In genomic region chr14:32871963-32872362, GRCm38 (mm10) we compare ENCODE assay signal across 29 mouse cellular contexts. TPM values are rescaled to one million over a fixed set of nuclear protein-coding genes. Genes with fewer than 3 reads are reported as not detected.
"Had no signal": no experiment of that assay in that cellular context is flagged by ENCODE, and none has a peak within 500 bp of the region (broad histone marks: within the 10 kb centered on the region; RNA-seq: fewer than 3 reads in every experiment).

No protein-coding gene starts in this region.

- H3K9me3 ChIP-seq: liver, embryonic 13.5 days; midbrain, embryonic 12.5 days; neural tube, embryonic 13.5 days; stomach, embryonic 15.5 days had no signal

- H3K27ac ChIP-seq: kidney, postnatal 0 days; layer of hippocampus, adult 2 months; left cerebral cortex, adult 2 months; liver, embryonic 13.5 days; midbrain, embryonic 12.5 days; neural tube, embryonic 13.5 days; stomach, embryonic 15.5 days had no signal

- H3K4me1 ChIP-seq: liver, embryonic 13.5 days; midbrain, embryonic 12.5 days; neural tube, embryonic 13.5 days; stomach, embryonic 15.5 days had no signal

- ATAC-seq: midbrain, embryonic 16.5 days had no signal

- H3K4me3 ChIP-seq: layer of hippocampus, adult 2 months; left cerebral cortex, adult 2 months; liver, embryonic 13.5 days; midbrain, embryonic 12.5 days; myocyte; neural tube, embryonic 13.5 days; stomach, embryonic 15.5 days had no signal

- H3K27me3 ChIP-seq: liver, embryonic 13.5 days; midbrain, embryonic 12.5 days; neural tube, embryonic 13.5 days; stomach, embryonic 15.5 days had no signal

- H3K4me2 ChIP-seq: liver, embryonic 13.5 days; midbrain, embryonic 12.5 days; neural tube, embryonic 13.5 days; stomach, embryonic 15.5 days had no signal

- DNase-seq: kidney, postnatal 25 days; layer of hippocampus, postnatal 36 days; liver, embryonic 13.5 days; lung, adult 2 months; lung, postnatal 14 days; lung, postnatal 4 days; retina, postnatal 1 day; right cerebral cortex, postnatal 25 days; spleen, adult 18-20 months; thymus, adult 18-20 months; thymus, postnatal 36 days had no signal

- H3K36me3 ChIP-seq: liver, embryonic 13.5 days; midbrain, embryonic 12.5 days; neural tube, embryonic 13.5 days; stomach, embryonic 15.5 days had no signal

- H3K9ac ChIP-seq: liver, embryonic 13.5 days; midbrain, embryonic 12.5 days; neural tube, embryonic 13.5 days; stomach, embryonic 15.5 days had no signal

RNA-seq across cellular contexts. Expression of gene Vstm4, which starts 15.4 kb away (rescaled TPM):
- total RNA-seq: megakaryocyte progenitor cell, adult 5-6 weeks; megakaryocyte-erythroid progenitor cell, adult 5-6 weeks; monocyte, adult 5-6 weeks; neutrophil, adult 5-6 weeks had no signal
- polyA plus RNA-seq: myocyte had no signal

RNA-seq across cellular contexts. Expression of gene Fam170b, which starts 38.2 kb away (rescaled TPM):
- total RNA-seq: layer of hippocampus, adult 2 months; layer of hippocampus, postnatal 10 days; layer of hippocampus, postnatal 36 days; left cerebral cortex, adult 2 months; left cerebral cortex, postnatal 10 days; left cerebral cortex, postnatal 36 days; megakaryocyte progenitor cell, adult 5-6 weeks; megakaryocyte-erythroid progenitor cell, adult 5-6 weeks; neutrophil, adult 5-6 weeks had no signal
- polyA plus RNA-seq: large intestine, adult 2 months; limb, embryonic 11.5 days; limb, embryonic 14.5 days; liver, embryonic 13.5 days; lung, adult 2 months; midbrain, embryonic 12.5 days; myocyte; stomach, embryonic 15.5 days had no signal
